ENCODE assay signal across 30 mouse cellular contexts in the genomic region with DNA sequence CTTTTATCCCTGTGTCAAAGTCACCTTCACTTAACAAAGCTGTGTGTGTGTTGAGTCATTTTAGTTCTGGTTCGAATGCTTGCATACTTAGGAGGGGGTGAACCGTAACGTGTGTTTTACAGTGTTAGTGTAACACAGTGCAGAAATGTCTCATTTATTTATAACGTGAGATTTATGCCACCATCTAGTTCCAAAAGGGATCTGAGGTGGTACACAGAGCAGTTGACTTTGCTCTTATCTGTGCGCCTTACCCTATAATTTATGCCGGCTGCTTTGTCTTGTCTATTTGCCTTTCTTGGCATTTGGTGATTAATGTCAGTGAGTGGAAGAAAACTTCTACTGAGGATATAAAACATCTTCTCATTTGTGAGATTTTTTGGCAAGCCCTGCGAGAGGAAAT.
A peak's percentile ranks its signal among the peaks of the same experiment; 100 is the strongest.
DNase-seq lines count a peak whose midpoint lies in the region; ATAC-seq lines count a peak whose summit lies in the region.
"Had no signal": no experiment of that assay in that cellular context is flagged by ENCODE, and none has a peak within 500 bp of the region (broad histone marks: within the 10 kb centered on the region; RNA-seq: fewer than 3 reads in every experiment).

No protein-coding gene starts in this region.

- no peak overlapping the region for H3K4me2 ChIP-seq in neural tube, embryonic 13.5 days
- H3K4me2 ChIP-seq in kidney, embryonic 15.5 days, result 0 out of 2 replicates have a peak overlapping the region, but pooled peaks have one; percentile 20
- H3K4me2 ChIP-seq: embryonic facial prominence, embryonic 13.5 days; forebrain, embryonic 15.5 days; heart, embryonic 13.5 days; hindbrain, embryonic 15.5 days; limb, embryonic 15.5 days; liver, embryonic 13.5 days; midbrain, embryonic 15.5 days; neural tube, embryonic 12.5 days had no signal

- no peak for DNase-seq in neural tube, embryonic 10.5 days (ENCODE audit: extremely low spot score, low spot score)
- peak; percentile 15 for DNase-seq in kidney, postnatal 36 days
- DNase-seq in spleen, postnatal 14 days (ENCODE audit: low spot score in 2 of 2), result no peak
- DNase-seq in left cerebral cortex, adult 9 months (ENCODE audit: low spot score in 2 of 2), result no peak
- DNase-seq in gastrocnemius, postnatal 4 days (ENCODE audit: low spot score in 2 of 2), result no peak
- DNase-seq: adrenal gland, adult 2 months; B cell, adult 2 months; cerebellum, adult 8-10 months; gastrocnemius, postnatal 25 days; heart, postnatal 10 days; liver, embryonic 13.5 days; lung, adult 18-20 months; lung, postnatal 14 days; right cerebral cortex, postnatal 25 days; thymus, postnatal 14 days had no signal

- H3K27me3 ChIP-seq in neural tube, embryonic 13.5 days, result no peaks in the 10 kb centered on the region
- H3K27me3 ChIP-seq in kidney, embryonic 15.5 days, result no peaks in the 10 kb centered on the region
- H3K27me3 ChIP-seq: embryonic facial prominence, embryonic 13.5 days; forebrain, embryonic 15.5 days; heart, embryonic 13.5 days; hindbrain, embryonic 15.5 days; limb, embryonic 15.5 days; liver, embryonic 13.5 days; midbrain, embryonic 15.5 days; neural tube, embryonic 12.5 days had no signal

- H3K9ac ChIP-seq in neural tube, embryonic 13.5 days, result no peak overlapping the region
- no peak overlapping the region for H3K9ac ChIP-seq in kidney, embryonic 15.5 days
- H3K9ac ChIP-seq: embryonic facial prominence, embryonic 13.5 days; forebrain, embryonic 15.5 days; heart, embryonic 13.5 days; hindbrain, embryonic 15.5 days; limb, embryonic 15.5 days; liver, embryonic 13.5 days; midbrain, embryonic 15.5 days; neural tube, embryonic 12.5 days had no signal

- no peak for ATAC-seq in neural tube, embryonic 13.5 days (ENCODE audit: low read depth)
- peak; percentile 79 for ATAC-seq in kidney, embryonic 15.5 days (replicated peaks; ENCODE audit: low FRiP score)
- ATAC-seq: activated CD4-positive, CD25-positive, alpha-beta regulatory T cell, adult 4 months; forebrain, embryonic 15.5 days; inflammation-experienced regulatory T-cells, adult 6 months; midbrain, embryonic 15.5 days had no signal

- no peaks in the 10 kb centered on the region for H3K9me3 ChIP-seq in neural tube, embryonic 13.5 days
- H3K9me3 ChIP-seq in kidney, embryonic 15.5 days (replicated peaks), result no peaks in the 10 kb centered on the region
- H3K9me3 ChIP-seq: embryonic facial prominence, embryonic 13.5 days; forebrain, embryonic 10.5 days; forebrain, embryonic 15.5 days; heart, embryonic 13.5 days; hindbrain, embryonic 15.5 days; limb, embryonic 10.5 days; limb, embryonic 15.5 days; liver, embryonic 13.5 days; midbrain, embryonic 10.5 days; midbrain, embryonic 15.5 days; neural tube, embryonic 12.5 days had no signal

- 48% methylated on average over 7 of the region's 7 CpGs for WGBS in neural tube, embryonic 13.5 days
- WGBS in kidney, embryonic 15.5 days, result 13% methylated on average over 7 of the region's 7 CpGs

- no peaks in the 10 kb centered on the region for H3K36me3 ChIP-seq in neural tube, embryonic 13.5 days
- no peaks in the 10 kb centered on the region for H3K36me3 ChIP-seq in kidney, embryonic 15.5 days
- H3K36me3 ChIP-seq: embryonic facial prominence, embryonic 13.5 days; forebrain, embryonic 10.5 days; forebrain, embryonic 15.5 days; heart, embryonic 13.5 days; hindbrain, embryonic 15.5 days; limb, embryonic 10.5 days; limb, embryonic 15.5 days; liver, embryonic 13.5 days; midbrain, embryonic 10.5 days; midbrain, embryonic 15.5 days; neural tube, embryonic 12.5 days had no signal

- H3K4me3 ChIP-seq in neural tube, embryonic 13.5 days, result no peak overlapping the region
- H3K4me3 ChIP-seq in kidney, embryonic 15.5 days (replicated peaks), result no peak overlapping the region
- H3K4me3 ChIP-seq: embryonic facial prominence, embryonic 13.5 days; forebrain, embryonic 10.5 days; forebrain, embryonic 15.5 days; heart, embryonic 13.5 days; hindbrain, embryonic 15.5 days; layer of hippocampus, adult 2 months; limb, embryonic 10.5 days; limb, embryonic 15.5 days; liver, embryonic 13.5 days; midbrain, embryonic 10.5 days; midbrain, embryonic 15.5 days; neural tube, embryonic 12.5 days had no signal

- peaks cover 26% of the 10 kb centered on the region for H3K4me1 ChIP-seq in neural tube, embryonic 13.5 days (replicated peaks)
- H3K4me1 ChIP-seq in kidney, embryonic 15.5 days, result peaks cover 43% of the 10 kb centered on the region
- H3K4me1 ChIP-seq: embryonic facial prominence, embryonic 13.5 days; forebrain, embryonic 15.5 days; hindbrain, embryonic 15.5 days; liver, embryonic 13.5 days; midbrain, embryonic 15.5 days had no signal

- 0 out of 2 replicates have a peak overlapping the region, but pooled peaks have one; percentile 9 for H3K27ac ChIP-seq in neural tube, embryonic 13.5 days (replicated peaks)
- H3K27ac ChIP-seq in kidney, embryonic 15.5 days, result peak overlapping the region; percentile 61
- H3K27ac ChIP-seq: embryonic facial prominence, embryonic 13.5 days; forebrain, embryonic 10.5 days; forebrain, embryonic 15.5 days; heart, embryonic 13.5 days; hindbrain, embryonic 15.5 days; layer of hippocampus, adult 2 months; limb, embryonic 10.5 days; limb, embryonic 15.5 days; liver, embryonic 13.5 days; midbrain, embryonic 10.5 days; midbrain, embryonic 15.5 days; neural tube, embryonic 12.5 days had no signal

Comparison
In these comparisons a context has a peak if more than half of its experiments do, and no peak if none do; other contexts are left out.
1. DNase-seq: peak in kidney, postnatal 36 days (2 of 2); none in neural tube, embryonic 10.5 days (single experiment), spleen, postnatal 14 days (0 of 2), left cerebral cortex, adult 9 months (0 of 2) and gastrocnemius, postnatal 4 days (0 of 2).